Mouse (Mus musculus) layer of hippocampus, postnatal 36 days (tissue): Measurements from ENCODE around the gene Fbln1. TPM values are rescaled to one million over a fixed set of nuclear protein-coding genes. Genes with fewer than 3 reads are reported as not detected.
"Not testable (repeated sequence)": the region's sequence is repeated elsewhere in the genome, so short reads cannot be mapped to it uniquely, and the experiment has no call there.

Experiments used
- DNase-seq, 2 experiments: peaks; one replicate each; pipeline ENCODE4 v3.0.0; 2022
- total RNA-seq, 2 experiments: library from RNA; stranded (reverse); gene quantifications; 2 replicates each; pipeline ENCODE4 v1.2.3; 2021

Fbln1 gene
- total RNA-seq, 2 experiments from 2014 or later = 9.7 to 16.6 TPM

GRCm38 (mm10) chr15:85295977-85296376 lies 90.2 kb downstream of the Fbln1 start:
- DNase-seq = no peak

- no peak for DNase-seq
These were observed 90.8 kb downstream of the Fbln1 start for GRCm38 (mm10) chr15:85296538-85296937.

GRCm38 (mm10) chr15:85298167-85298781 lies 92.5 kb downstream of the Fbln1 start:
- no peak for DNase-seq

- DNase-seq = no peak
These were observed 93.2 kb downstream of the Fbln1 start for GRCm38 (mm10) chr15:85298946-85299345.

- DNase-seq = no peak
These were observed 97.5 kb downstream of the Fbln1 start for GRCm38 (mm10) chr15:85303241-85303640.

- no peak for DNase-seq
These were observed 98.2 kb downstream of the Fbln1 start for GRCm38 (mm10) chr15:85303976-85304375.

GRCm38 (mm10) chr15:85307061-85307660 lies 101.4 kb downstream of the Fbln1 start:
- no peak for DNase-seq

- no peak for DNase-seq
These were observed 105.4 kb downstream of the Fbln1 start for GRCm38 (mm10) chr15:85311058-85311657.

GRCm38 (mm10) chr15:85315378-85316025 lies 109.8 kb downstream of the Fbln1 start:
- DNase-seq = peak; percentile 75 to 76

- no peak for DNase-seq
These were observed 110.8 kb downstream of the Fbln1 start for GRCm38 (mm10) chr15:85316342-85317140.

GRCm38 (mm10) chr15:85319924-85320668 lies 114.3 kb downstream of the Fbln1 start:
- no peak for DNase-seq

GRCm38 (mm10) chr15:85323214-85323613 lies 117.5 kb downstream of the Fbln1 start:
- DNase-seq = no peak

- DNase-seq = no peak
These were observed 118.7 kb downstream of the Fbln1 start for GRCm38 (mm10) chr15:85324426-85324825.

GRCm38 (mm10) chr15:85327808-85328207 lies 122.1 kb downstream of the Fbln1 start:
- no peak for DNase-seq

- DNase-seq = not testable (repeated sequence)
These were observed 122.7 kb downstream of the Fbln1 start for GRCm38 (mm10) chr15:85328455-85328854.

- DNase-seq = no peak
These were observed 123.3 kb downstream of the Fbln1 start for GRCm38 (mm10) chr15:85329096-85329495.

GRCm38 (mm10) chr15:85330024-85330423 lies 124.3 kb downstream of the Fbln1 start:
- DNase-seq = no peak

- DNase-seq = not testable (repeated sequence)
These were observed 127.8 kb downstream of the Fbln1 start for GRCm38 (mm10) chr15:85333511-85333910.

- DNase-seq = no peak
These were observed 128.5 kb downstream of the Fbln1 start for GRCm38 (mm10) chr15:85334234-85334633.

- no peak for DNase-seq
These were observed 130.0 kb downstream of the Fbln1 start, which contains the start of gene Atxn10 for GRCm38 (mm10) chr15:85335671-85336300. TSS of gene Atxn10 (plus strand) at chr15:85336245.
